Mouse (Mus musculus): ENCODE measurements at regions not wholly inside any gene's neighbourhood (a gene's known extent, or its start where the extent isn't known, plus 50 kb on each side); places are given as distances from the start of the nearest gene placed in this dataset.

DNA sequence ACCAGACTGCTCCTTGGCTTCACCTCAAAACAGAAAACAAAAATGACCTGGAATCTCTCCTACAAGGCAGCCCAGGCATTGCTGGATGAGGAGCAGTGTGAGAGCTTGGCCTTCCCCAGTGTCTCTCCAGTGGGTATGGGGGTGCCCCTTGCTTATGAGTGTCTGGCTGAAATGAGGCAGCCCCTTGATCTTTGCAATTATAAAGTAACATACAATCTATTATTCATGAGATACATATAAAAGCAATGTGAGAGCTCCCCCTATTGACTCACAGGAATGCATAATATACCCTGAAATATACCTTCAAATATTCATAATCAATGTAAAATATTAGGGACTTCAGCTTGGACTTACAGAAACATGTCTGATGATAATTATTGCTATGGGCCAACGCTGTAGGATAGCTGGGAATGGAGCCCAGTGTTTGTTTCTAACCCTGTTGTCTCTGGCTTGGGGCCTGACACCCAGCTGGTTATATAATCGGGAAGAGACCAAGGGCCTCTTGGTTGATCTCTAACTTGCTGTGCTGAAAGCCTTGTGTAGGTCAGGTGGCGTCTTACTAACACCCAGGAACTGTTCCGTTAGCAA, 52.9 kb upstream of the Eya4 start:
- Histone ChIP-seq H3K27ac (no peak overlapping the region), H3K9ac (ENCODE audit: low read depth, low read length) (no peak overlapping the region), H3K4me3 (no peak overlapping the region), H3K36me3 (ENCODE audit: control insufficient read depth, insufficient read depth, low read length) (no peaks in the 10 kb centered on the region), H3K79me2 (replicated peaks; ENCODE audit: control insufficient read depth, insufficient read depth, low read length) (no peaks in the 10 kb centered on the region), H3K4me1 (ENCODE audit: control insufficient read depth, insufficient read depth, low read length) (no peaks in the 10 kb centered on the region), H3K27me3 (ENCODE audit: control insufficient read depth, insufficient read depth, low read length) (no peaks in the 10 kb centered on the region)
- TF ChIP-seq EP300 (IDR thresholded peaks at IDR 0.05; ENCODE audit: insufficient read depth, low read depth, low read length) (no peak), CTCF (IDR thresholded peaks at IDR 0.05) (peak; percentile 66), POLR2A (IDR thresholded peaks at IDR 0.05; ENCODE audit: insufficient read depth, low read depth, low read length) (no peak)
- DNase-seq: no peak
- WGBS: 44% methylated on average over 4 of the region's 4 CpGs
- intact Hi-C loops (cut with DNase I): loop anchor here (2.0 kb wide), 1 partner anchor 287 kb away; no protein-coding TSS in a partner anchor
